Mouse (Mus musculus): ENCODE results near the gene Vps13a. TPM values are rescaled to one million over a fixed set of nuclear protein-coding genes. Genes with fewer than 3 reads are reported as not detected.

Gene Vps13a
- polyA plus RNA-seq (2014; fragmentation: Nextera tagmentation; extraction: Ambion mirVana): 7.4 and 8.2 TPM in 2 replicates

GRCm38 (mm10) chr19:16780790-16781384, at the start of gene Vps13a:
Gene Vps13a, minus strand, starts transcription at chr19:16780933.
- peak; percentile 96 for ATAC-seq (replicated peaks; ENCODE audit: insufficient number of reproducible peaks, low FRiP score, low TSS enrichment, low read depth)
- peaks cover 4% of the 10 kb centered on the region; the same call in 1 of the 2 replicates for H3K27me3 ChIP-seq (ENCODE audit: control insufficient read depth, insufficient read depth, low read length)
- peak within 1 kb of the TSS; percentile 65 for H3K9ac ChIP-seq (replicated peaks; ENCODE audit: low read length)
- H3K4me3 ChIP-seq (ENCODE audit: low read depth, low read length): peak within 1 kb of the TSS; percentile 67
- peak within 1 kb of the TSS; percentile 97 for H3K4me2 ChIP-seq (ENCODE audit: low read depth, low read length)
- H3K9me3 ChIP-seq (replicated peaks; ENCODE audit: control insufficient read depth, low read length): no peaks in the 10 kb centered on the region
- peak; percentile 96 for DNase-seq (ENCODE audit: low spot score)
- H3K4me1 ChIP-seq (ENCODE audit: control insufficient read depth, insufficient read depth, low read length): no peaks in the 10 kb centered on the region
- under 1% methylated on average over 67 of the region's 67 CpGs for WGBS
- H3K36me3 ChIP-seq (replicated peaks; ENCODE audit: control insufficient read depth, insufficient read depth, low read depth, low read length): no peaks in the 10 kb centered on the region
- no peak within 1 kb of the TSS for H3K27ac ChIP-seq (replicated peaks; ENCODE audit: low read depth, low read length)

- no peak overlapping the region for H3K4me2 ChIP-seq (ENCODE audit: low read depth, low read length)
- DNase-seq (ENCODE audit: low spot score): no peak
- no peaks in the 10 kb centered on the region for H3K36me3 ChIP-seq (replicated peaks; ENCODE audit: control insufficient read depth, insufficient read depth, low read depth, low read length)
- H3K4me3 ChIP-seq (ENCODE audit: low read depth, low read length): no peak overlapping the region
- no peak overlapping the region for H3K9ac ChIP-seq (replicated peaks; ENCODE audit: low read length)
- H3K9me3 ChIP-seq (replicated peaks; ENCODE audit: control insufficient read depth, low read length): no peaks in the 10 kb centered on the region
- 79% methylated on average over 5 of the region's 5 CpGs for WGBS
- no peak overlapping the region for H3K27ac ChIP-seq (replicated peaks; ENCODE audit: low read depth, low read length)
- no peaks in the 10 kb centered on the region for H3K27me3 ChIP-seq (ENCODE audit: control insufficient read depth, insufficient read depth, low read length)
- no peaks in the 10 kb centered on the region for H3K4me1 ChIP-seq (ENCODE audit: control insufficient read depth, insufficient read depth, low read length)
- no peak for ATAC-seq (replicated peaks; ENCODE audit: insufficient number of reproducible peaks, low FRiP score, low TSS enrichment, low read depth)
Observed at GRCm38 (mm10) chr19:16827657-16828056, 46.9 kb upstream of the Vps13a start.

- DNase-seq (ENCODE audit: low spot score) (no peak), ATAC-seq (replicated peaks; ENCODE audit: insufficient number of reproducible peaks, low FRiP score, low TSS enrichment, low read depth) (no peak)
- Histone ChIP-seq H3K4me2 (ENCODE audit: low read depth, low read length) (no peak overlapping the region), H3K9ac (replicated peaks; ENCODE audit: low read length) (no peak overlapping the region), H3K4me3 (ENCODE audit: low read depth, low read length) (no peak overlapping the region), H3K4me1 (ENCODE audit: control insufficient read depth, insufficient read depth, low read length) (no peaks in the 10 kb centered on the region), H3K9me3 (replicated peaks; ENCODE audit: control insufficient read depth, low read length) (no peaks in the 10 kb centered on the region), H3K27me3 (ENCODE audit: control insufficient read depth, insufficient read depth, low read length) (no peaks in the 10 kb centered on the region), H3K27ac (replicated peaks; ENCODE audit: low read depth, low read length) (no peak overlapping the region), H3K36me3 (replicated peaks; ENCODE audit: control insufficient read depth, insufficient read depth, low read depth, low read length) (no peaks in the 10 kb centered on the region)
- 57% methylated on average over 5 of the region's 5 CpGs for WGBS
Observed at GRCm38 (mm10) chr19:16825228-16825627, 44.5 kb upstream of the Vps13a start.

- Histone ChIP-seq H3K9me3 (replicated peaks; ENCODE audit: control insufficient read depth, low read length) (no peaks in the 10 kb centered on the region), H3K4me1 (ENCODE audit: control insufficient read depth, insufficient read depth, low read length) (no peaks in the 10 kb centered on the region), H3K4me2 (ENCODE audit: low read depth, low read length) (no peak overlapping the region), H3K36me3 (replicated peaks; ENCODE audit: control insufficient read depth, insufficient read depth, low read depth, low read length) (no peaks in the 10 kb centered on the region), H3K27ac (replicated peaks; ENCODE audit: low read depth, low read length) (no peak overlapping the region), H3K27me3 (ENCODE audit: control insufficient read depth, insufficient read depth, low read length) (no peaks in the 10 kb centered on the region), H3K4me3 (ENCODE audit: low read depth, low read length) (no peak overlapping the region), H3K9ac (replicated peaks; ENCODE audit: low read length) (no peak overlapping the region)
- no peak for ATAC-seq (replicated peaks; ENCODE audit: insufficient number of reproducible peaks, low FRiP score, low TSS enrichment, low read depth)
- DNase-seq (ENCODE audit: low spot score): no peak
- 63% methylated on average over 5 of the region's 5 CpGs for WGBS
Observed at GRCm38 (mm10) chr19:16814848-16815247, 34.1 kb upstream of the Vps13a start.

GRCm38 (mm10) chr19:16813306-16813705, 32.6 kb upstream of the Vps13a start:
- Histone ChIP-seq H3K27me3 (ENCODE audit: control insufficient read depth, insufficient read depth, low read length) (no peaks in the 10 kb centered on the region), H3K4me3 (ENCODE audit: low read depth, low read length) (no peak overlapping the region), H3K4me1 (ENCODE audit: control insufficient read depth, insufficient read depth, low read length) (no peaks in the 10 kb centered on the region), H3K9ac (replicated peaks; ENCODE audit: low read length) (no peak overlapping the region), H3K36me3 (replicated peaks; ENCODE audit: control insufficient read depth, insufficient read depth, low read depth, low read length) (no peaks in the 10 kb centered on the region), H3K27ac (replicated peaks; ENCODE audit: low read depth, low read length) (no peak overlapping the region), H3K9me3 (replicated peaks; ENCODE audit: control insufficient read depth, low read length) (no peaks in the 10 kb centered on the region), H3K4me2 (ENCODE audit: low read depth, low read length) (no peak overlapping the region)
- 79% methylated on average over 7 of the region's 7 CpGs for WGBS
- no peak for DNase-seq (ENCODE audit: low spot score)
- no peak for ATAC-seq (replicated peaks; ENCODE audit: insufficient number of reproducible peaks, low FRiP score, low TSS enrichment, low read depth)

- Histone ChIP-seq H3K9ac (replicated peaks; ENCODE audit: low read length) (no peak overlapping the region), H3K27ac (replicated peaks; ENCODE audit: low read depth, low read length) (no peak overlapping the region), H3K9me3 (replicated peaks; ENCODE audit: control insufficient read depth, low read length) (no peaks in the 10 kb centered on the region), H3K4me2 (ENCODE audit: low read depth, low read length) (no peak overlapping the region), H3K36me3 (replicated peaks; ENCODE audit: control insufficient read depth, insufficient read depth, low read depth, low read length) (no peaks in the 10 kb centered on the region), H3K4me3 (ENCODE audit: low read depth, low read length) (no peak overlapping the region), H3K27me3 (ENCODE audit: control insufficient read depth, insufficient read depth, low read length) (no peaks in the 10 kb centered on the region), H3K4me1 (ENCODE audit: control insufficient read depth, insufficient read depth, low read length) (no peaks in the 10 kb centered on the region)
- DNase-seq (ENCODE audit: low spot score) (no peak), ATAC-seq (replicated peaks; ENCODE audit: insufficient number of reproducible peaks, low FRiP score, low TSS enrichment, low read depth) (no peak)
- 86% methylated on average over 8 of the region's 8 CpGs for WGBS
Observed at GRCm38 (mm10) chr19:16812072-16812608, 31.4 kb upstream of the Vps13a start.

GRCm38 (mm10) chr19:16805102-16805501, 24.4 kb upstream of the Vps13a start:
- no peak overlapping the region for H3K27ac ChIP-seq (replicated peaks; ENCODE audit: low read depth, low read length)
- H3K9ac ChIP-seq (replicated peaks; ENCODE audit: low read length): no peak overlapping the region
- no peak overlapping the region for H3K4me2 ChIP-seq (ENCODE audit: low read depth, low read length)
- WGBS: 45% methylated on average over 3 of the region's 3 CpGs
- DNase-seq (ENCODE audit: low spot score): no peak
- H3K36me3 ChIP-seq (replicated peaks; ENCODE audit: control insufficient read depth, insufficient read depth, low read depth, low read length): no peaks in the 10 kb centered on the region
- no peak overlapping the region for H3K4me3 ChIP-seq (ENCODE audit: low read depth, low read length)
- no peaks in the 10 kb centered on the region for H3K27me3 ChIP-seq (ENCODE audit: control insufficient read depth, insufficient read depth, low read length)
- no peaks in the 10 kb centered on the region for H3K4me1 ChIP-seq (ENCODE audit: control insufficient read depth, insufficient read depth, low read length)
- no peaks in the 10 kb centered on the region for H3K9me3 ChIP-seq (replicated peaks; ENCODE audit: control insufficient read depth, low read length)
- ATAC-seq (replicated peaks; ENCODE audit: insufficient number of reproducible peaks, low FRiP score, low TSS enrichment, low read depth): no peak

GRCm38 (mm10) chr19:16804578-16804977, 23.8 kb upstream of the Vps13a start:
- H3K36me3 ChIP-seq (replicated peaks; ENCODE audit: control insufficient read depth, insufficient read depth, low read depth, low read length): no peaks in the 10 kb centered on the region
- H3K4me1 ChIP-seq (ENCODE audit: control insufficient read depth, insufficient read depth, low read length): no peaks in the 10 kb centered on the region
- no peaks in the 10 kb centered on the region for H3K27me3 ChIP-seq (ENCODE audit: control insufficient read depth, insufficient read depth, low read length)
- no peak overlapping the region for H3K27ac ChIP-seq (replicated peaks; ENCODE audit: low read depth, low read length)
- H3K9ac ChIP-seq (replicated peaks; ENCODE audit: low read length): no peak overlapping the region
- no peaks in the 10 kb centered on the region for H3K9me3 ChIP-seq (replicated peaks; ENCODE audit: control insufficient read depth, low read length)
- DNase-seq (ENCODE audit: low spot score): no peak
- WGBS: no CpG with 5 or more reads among the region's 11 CpGs
- H3K4me3 ChIP-seq (ENCODE audit: low read depth, low read length): no peak overlapping the region
- no peak overlapping the region for H3K4me2 ChIP-seq (ENCODE audit: low read depth, low read length)
- ATAC-seq (replicated peaks; ENCODE audit: insufficient number of reproducible peaks, low FRiP score, low TSS enrichment, low read depth): no peak

Measured in embryonic facial prominence, embryonic 11.5 days (tissue).